Mouse (Mus musculus): ENCODE results near the gene Stx3.

The Stx3 gene

DNA sequence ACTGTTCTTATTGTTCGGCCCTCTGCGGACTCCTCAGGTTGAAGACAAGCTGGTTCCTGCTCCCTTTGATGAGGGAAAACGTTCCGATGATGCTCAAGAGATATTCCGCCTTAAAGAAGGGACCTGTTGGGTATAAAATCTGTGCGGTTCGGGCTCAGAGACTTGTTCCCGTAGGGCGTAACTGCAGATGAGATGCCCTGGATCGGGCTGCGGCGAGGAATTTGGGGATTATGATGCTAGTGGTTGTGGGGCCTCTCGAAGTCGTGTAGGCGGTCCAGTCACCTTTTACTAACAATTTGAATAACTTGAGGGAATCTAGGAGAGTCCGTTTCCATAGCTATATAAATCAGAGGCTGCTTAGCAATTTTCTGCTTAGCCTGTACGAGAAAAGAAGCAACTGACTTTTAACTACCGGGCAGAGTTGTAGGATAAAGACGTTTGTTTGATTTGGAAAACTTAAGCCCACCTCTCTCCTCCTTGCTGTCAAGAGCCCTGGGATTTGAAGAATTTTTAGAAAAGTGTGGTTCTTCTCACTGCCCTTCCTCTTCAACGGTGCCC is at the start of gene Stx3:
TSS of gene Stx3 (minus strand) at position 261 of the 558 bp plus-strand sequence.
- DNase-seq (ENCODE audit: low spot score), result no peak

GRCm38 (mm10) chr19:11867837-11868236 is 48.6 kb upstream of the Stx3 start:
- DNase-seq (ENCODE audit: low spot score), result no peak

- no peak for DNase-seq (ENCODE audit: low spot score)
Observed at GRCm38 (mm10) chr19:11860966-11861365, 41.8 kb upstream of the Stx3 start, which contains the start of gene Olfr1418. Olfr1418 (minus strand) TSS chr19:11861066.

DNA sequence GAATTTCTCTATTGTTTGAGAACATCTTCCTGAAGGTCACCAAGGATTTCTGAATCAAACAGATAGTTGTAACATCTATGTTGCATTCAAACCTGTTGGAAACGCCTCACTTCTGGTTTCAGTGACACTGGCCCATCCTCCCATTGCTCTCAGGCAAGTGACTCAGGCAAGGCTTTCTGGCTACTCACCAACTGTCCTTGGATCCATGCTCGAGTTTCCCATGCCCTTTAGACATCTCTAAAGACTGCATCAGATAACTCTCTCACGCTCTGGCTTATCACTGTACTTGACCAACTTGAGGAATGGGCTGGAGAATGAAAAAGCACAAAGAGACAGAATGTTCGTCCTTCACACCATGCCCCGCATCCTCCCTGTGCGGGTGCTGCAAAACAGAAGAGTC is 37.3 kb upstream of the Stx3 start:
- no peak for DNase-seq (ENCODE audit: low spot score)

- DNase-seq (ENCODE audit: low spot score), result no peak
Observed at GRCm38 (mm10) chr19:11854821-11855220, 35.6 kb upstream of the Stx3 start.

DNA sequence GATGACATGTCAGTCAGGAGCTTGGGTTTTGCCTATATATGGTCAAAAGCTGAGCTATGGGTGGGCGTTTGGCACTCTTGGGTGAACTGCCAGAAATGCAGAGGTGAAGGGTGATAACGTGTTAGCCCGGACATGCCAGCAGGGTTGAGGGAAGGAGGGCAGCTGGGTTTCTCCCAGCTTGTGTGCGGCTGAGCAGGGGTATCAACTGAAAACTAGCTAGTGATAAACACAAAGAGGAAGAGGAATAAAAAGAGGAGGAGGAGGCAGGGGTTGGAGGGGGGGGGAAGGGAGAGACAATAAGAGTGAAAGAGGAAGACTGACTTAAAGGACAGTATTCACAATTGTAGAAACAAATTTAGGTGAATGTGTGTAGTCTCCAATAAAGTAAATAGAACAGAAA is 33.4 kb upstream of the Stx3 start:
- no peak for DNase-seq (ENCODE audit: low spot score)

DNA sequence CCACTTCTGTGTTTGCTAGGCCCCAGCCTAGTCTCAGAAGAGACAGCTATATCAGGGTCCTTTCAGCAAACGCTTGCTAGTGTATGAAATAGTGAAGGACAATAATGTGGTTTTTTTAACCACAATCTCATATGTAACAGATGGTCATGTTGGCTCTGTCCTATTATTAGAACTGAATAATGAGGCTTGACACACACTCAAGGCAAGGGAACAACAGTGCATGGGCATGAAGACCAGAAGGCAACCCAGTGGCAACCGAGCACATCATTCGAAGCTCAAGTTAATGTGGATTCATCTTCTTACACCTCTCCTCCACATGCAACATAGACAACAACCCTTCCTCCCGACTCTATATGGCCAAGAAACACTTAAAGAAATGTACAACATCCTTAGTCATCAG is 27.1 kb upstream of the Stx3 start:
- no peak for DNase-seq (ENCODE audit: low spot score)

DNA sequence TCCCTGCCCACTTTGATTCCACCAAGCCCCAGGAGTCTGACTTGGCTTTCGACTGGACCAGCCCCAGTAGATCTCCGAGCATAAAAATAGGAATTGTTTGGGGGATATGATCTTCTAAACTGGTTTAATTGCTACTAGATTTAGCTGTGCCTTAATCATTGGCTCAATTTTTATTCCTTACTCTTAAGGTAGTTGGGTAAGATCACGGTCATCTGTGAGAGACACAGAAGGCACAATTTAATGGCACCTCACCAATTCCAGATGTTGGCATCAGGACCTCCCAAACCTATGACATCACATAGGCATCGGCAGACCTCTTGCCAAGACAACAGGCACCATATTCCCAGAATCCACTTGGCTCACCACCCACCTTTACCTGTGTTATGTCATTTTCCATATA is 19.9 kb upstream of the Stx3 start, which contains the start of gene Olfr1417:
TSS of gene Olfr1417 (minus strand) at position 101 of the 400 bp plus-strand sequence.
- no peak for DNase-seq (ENCODE audit: low spot score)

DNA sequence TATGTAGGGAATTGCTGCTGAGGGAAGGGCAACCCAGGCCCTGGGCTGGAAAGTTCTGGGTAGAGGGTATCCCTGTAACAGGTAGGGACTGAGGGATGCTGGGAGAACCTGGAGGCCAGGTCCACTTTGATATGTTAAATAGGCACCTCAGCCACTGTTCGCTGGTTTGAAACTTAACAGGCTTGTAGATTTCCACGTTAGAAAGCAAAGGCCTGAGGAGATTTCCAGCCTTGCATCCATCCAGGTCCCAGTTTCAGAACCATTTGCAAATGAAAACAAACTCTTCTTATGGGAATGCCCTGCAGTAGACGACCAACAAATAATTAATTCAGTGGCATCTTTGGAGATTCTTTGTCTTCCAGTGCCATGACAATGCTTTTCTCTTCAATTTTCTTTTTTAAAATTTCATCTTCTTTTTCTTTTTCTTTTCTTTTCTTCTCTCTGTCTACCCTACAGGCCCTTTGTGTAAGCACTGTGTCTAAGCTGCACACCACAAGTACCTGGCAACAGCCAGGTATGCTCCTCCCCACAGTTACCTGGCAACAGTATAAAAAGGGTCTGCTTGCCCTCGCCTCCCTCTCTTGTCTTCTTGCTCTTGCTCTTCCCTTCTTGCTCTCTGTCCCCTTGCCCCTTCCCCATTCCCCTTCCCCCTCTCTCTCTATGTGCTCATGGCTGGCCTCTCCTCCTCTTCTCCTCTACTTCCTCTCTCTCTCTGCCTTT is 4.3 kb upstream of the Stx3 start:
- DNase-seq (ENCODE audit: low spot score), result no peak

DNA sequence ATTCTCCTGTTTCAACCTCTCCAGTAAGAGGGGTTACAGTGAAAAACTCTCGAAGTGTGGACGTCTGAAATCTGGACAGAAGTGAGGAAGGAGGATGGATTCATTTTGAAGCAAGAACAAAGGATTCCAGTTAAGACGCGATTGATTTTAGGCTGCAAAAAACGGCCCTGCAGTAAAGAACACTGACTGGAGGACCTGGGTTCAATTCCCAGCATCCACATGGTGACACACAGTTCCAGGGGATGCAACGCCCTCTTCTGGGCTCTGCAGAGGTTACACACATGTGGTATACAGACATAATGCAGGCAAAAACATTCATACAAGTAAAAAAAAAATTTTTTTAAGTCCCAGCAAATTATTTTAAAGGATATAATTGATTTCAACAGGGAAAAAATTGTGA is 1.0 kb upstream of the Stx3 start:
- no peak for DNase-seq (ENCODE audit: low spot score)

- peak; percentile 24 for DNase-seq (ENCODE audit: low spot score)
Observed at GRCm38 (mm10) chr19:11819800-11820199, 597 bp upstream of the Stx3 start.

DNA sequence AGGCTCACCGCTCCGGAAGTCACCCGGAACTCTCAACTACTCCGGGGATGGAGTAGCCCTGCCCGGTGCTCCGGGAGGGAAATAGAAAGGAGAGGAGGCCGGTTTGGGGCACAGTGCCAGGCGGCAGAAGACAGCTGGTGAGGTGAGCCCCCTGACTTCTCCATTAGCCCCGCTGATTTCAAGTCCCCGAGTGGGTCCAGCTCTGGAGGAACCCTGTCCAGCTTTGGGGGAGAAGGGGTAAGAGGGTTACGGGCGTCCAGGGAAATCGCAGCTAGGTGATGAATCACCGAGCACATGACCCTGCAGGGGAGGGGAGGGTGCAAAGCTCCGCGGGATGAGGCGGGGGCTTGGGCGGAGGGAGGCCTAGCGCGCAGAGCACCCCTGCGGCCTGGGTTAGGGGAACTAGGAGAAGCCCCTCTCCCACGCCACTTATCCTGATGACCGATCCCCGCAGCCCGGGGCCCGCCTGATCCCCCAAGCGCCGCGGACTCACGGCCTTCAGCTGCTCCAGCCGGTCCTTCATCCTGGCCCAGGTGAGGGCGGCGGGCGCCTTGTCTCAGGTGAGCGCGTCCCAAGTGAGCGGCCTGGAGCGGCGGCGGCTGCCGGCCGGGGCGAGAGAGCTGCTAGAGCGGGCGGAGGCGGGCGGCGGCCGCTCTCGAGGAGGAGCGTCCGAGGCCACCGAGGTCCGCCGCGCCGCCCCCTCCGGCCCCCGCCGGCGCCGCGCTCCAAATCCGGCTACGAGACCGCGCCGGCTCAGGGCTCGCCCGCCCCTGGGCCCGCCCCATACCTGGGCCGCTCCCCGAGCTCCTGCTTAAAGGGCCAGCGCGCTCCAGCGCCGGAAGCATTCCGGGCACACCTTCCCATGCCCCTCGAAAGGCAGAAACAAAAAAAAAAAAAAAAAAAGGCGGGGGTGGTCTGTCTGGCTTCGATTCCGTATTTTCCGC is 732 bp downstream of the Stx3 start:
- peak; percentile 12 for DNase-seq (ENCODE audit: low spot score)

GRCm38 (mm10) chr19:11817586-11817985 is 1.6 kb downstream of the Stx3 start:
- DNase-seq (ENCODE audit: low spot score), result no peak

DNA sequence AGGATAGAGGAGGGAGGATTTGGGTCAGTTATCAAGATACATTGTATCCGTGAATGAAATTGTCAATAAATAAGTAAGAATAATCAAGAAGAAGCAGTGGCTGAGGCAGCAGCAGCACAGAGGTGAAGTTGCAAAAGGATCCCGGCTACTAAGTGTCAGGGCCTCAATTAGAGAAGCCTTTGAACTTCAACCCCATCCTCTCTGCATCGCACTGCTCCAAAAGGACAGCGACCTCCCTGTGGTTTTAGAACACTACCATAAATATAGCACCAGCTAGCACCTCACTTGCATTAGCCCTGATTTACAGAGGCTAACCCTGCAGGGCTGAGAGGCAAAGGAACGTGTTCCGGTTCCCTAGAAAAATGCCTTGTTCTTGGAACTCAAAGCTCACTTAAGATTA is 2.5 kb downstream of the Stx3 start:
- no peak for DNase-seq (ENCODE audit: low spot score)

DNA sequence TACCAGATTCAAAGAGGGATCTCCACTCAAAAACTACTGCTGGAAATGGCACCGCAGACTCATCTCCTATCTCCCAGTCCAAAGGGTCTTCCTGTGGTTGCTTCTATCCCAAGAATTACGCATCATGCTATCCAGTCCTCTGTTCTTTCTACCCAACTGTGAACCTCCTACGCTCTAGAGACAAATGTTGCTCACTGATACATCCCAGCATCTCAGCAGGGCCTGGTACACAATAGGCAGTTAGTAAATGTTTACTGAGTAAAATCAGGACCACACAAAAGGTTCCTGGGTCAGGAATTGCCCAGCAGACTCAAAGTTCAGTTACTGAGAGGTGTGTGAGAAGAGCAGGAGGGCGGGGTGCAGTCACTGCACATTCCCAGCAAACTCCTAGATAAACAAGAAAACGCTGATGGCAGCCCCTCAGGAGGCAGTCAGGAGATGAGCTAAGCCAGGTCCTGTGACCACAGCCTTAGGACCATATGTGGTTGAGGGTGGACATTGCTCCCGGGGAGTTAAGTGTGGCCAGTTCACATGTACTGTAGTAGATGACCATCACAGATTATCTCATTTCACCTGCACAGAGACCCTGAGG is 4.4 kb downstream of the Stx3 start:
- DNase-seq (ENCODE audit: low spot score), result no peak

DNA sequence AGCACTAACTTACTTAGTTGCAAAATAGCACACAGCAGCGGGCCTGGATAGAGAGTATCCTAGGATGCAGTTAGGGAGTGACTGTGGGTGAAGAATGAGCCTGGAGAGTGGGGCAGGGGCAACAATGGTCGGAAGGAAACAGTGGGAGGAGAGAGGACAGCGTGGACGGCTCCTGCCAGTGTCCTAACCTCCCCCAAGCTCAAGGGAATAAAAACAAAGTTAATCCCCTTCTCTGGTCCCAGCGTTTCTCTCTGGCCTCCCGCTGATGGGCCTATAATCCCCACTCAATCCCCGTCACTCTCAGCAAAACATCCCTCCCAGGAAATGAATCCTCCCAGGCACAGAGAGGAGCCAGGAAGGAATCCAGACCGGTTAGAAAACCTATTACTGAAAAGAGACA is 5.6 kb downstream of the Stx3 start:
- DNase-seq (ENCODE audit: low spot score), result no peak

GRCm38 (mm10) chr19:11813136-11813535 is 6.1 kb downstream of the Stx3 start:
- no peak for DNase-seq (ENCODE audit: low spot score)

GRCm38 (mm10) chr19:11811688-11812365 is 7.4 kb downstream of the Stx3 start:
- no peak for DNase-seq (ENCODE audit: low spot score)

DNA sequence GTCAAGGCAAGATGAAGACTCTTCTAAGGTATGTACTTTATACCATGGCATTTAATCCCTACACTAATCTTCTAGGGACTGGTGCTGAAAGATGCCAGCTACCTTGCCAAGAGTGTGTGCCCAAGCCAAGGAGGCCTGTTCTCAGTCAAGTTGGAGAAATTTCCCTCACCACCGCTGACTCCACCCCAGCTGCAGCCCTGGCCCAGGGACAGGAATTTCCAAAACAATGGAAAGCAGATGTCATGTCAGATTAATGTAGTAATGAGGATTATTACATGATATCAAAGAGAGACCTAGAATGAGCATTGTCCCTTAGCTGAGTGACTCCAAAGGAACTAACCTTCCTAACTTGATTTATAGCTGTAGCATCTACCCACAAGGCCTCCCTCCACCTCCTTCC is 8.3 kb downstream of the Stx3 start:
- DNase-seq (ENCODE audit: low spot score), result no peak

DNA sequence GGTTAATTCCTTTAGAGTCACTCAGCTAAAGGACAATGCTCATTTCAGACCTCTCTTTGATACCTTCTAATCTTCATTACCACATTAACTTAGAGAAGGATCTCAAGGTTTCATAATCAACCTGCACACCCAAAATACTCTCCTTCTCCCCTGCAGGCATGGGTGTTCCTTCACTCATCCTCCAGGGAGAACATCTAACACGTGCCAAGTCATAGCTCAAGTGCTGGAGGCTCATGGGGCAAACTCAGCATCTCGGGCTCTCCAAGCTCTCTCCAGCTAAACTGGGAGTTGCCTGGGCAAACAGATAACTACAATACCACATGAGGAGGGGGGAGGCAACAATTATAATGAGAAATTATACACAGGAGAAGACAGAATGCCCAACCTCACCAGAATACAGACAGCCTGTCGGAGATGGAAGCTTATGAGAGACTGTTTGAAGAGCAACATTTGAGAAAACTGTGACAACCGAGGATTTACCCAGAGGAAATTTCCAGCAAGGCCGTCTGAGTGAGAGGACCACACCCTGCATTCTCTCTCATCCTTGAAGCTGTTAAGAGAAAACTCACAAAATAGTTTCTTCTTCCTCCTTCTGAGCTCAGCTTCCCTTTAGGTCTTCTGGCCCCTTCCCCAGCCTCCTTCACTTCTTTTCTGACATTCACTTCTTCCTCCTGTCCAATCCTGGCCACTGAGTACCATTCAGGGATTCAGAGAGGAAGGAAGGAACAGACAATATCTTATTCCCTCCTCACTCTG is 9.0 kb downstream of the Stx3 start:
- no peak for DNase-seq (ENCODE audit: low spot score)

- DNase-seq (ENCODE audit: low spot score), result no peak
Observed at GRCm38 (mm10) chr19:11808452-11808851, 10.8 kb downstream of the Stx3 start.
